Mouse (Mus musculus): Measurements from ENCODE around the gene Chrna9. TPM values are rescaled to one million over a fixed set of nuclear protein-coding genes. Genes with fewer than 3 reads are reported as not detected.

Gene Chrna9
- total RNA-seq, 2 experiments from 2014 or later, result not detected

DNA sequence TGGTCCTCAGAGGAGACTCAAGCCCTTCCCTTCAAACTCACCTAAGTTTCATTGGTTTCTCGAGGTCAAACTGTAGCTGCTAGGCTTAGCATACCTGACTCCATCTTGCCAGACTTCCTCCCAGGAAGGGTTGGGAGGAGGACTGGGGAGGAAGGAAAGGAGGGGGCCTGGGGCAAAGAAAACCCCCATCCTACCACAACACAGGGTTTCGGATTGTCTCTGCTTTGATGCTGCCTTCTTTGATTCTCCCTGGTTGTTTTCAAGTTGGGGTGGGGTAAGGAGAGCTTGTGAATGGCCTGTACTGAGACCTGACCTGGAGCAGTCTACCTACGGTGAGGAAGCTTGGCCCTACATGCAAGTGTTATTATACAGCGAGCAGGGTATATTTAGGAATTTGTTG, 30.2 kb upstream of the Chrna9 start:
- TF ChIP-seq CTCF (conservative IDR thresholded peaks at IDR 0.05), result no peak
- Histone ChIP-seq H3K27ac (no peak overlapping the region), H3K4me3 (no peak overlapping the region)
- DNase-seq (ENCODE audit: low spot score in 2 of 2), result no peak

DNA sequence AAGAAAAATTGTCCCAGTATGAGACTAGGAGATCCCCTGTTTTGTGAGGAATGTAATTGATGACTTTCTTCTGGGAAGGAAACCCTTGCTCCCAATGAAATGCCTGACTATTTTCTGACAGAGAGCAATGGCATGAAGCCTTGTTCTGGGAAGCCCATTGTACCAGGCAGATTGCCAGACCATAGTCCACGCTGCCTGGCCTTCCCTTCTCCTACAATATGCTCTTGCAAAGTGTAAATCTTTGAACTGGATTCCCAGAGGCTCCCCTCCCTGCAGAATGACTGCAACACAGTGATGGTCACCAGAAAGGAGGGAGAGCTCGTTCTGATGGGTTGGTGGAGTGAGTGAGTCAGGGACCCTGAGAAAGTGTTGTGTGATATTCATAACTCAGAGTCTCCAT, 26.0 kb upstream of the Chrna9 start:
- Histone ChIP-seq H3K4me3 (no peak overlapping the region), H3K27ac (no peak overlapping the region)
- DNase-seq (ENCODE audit: low spot score in 2 of 2), result no peak
- no peak for TF ChIP-seq CTCF (conservative IDR thresholded peaks at IDR 0.05)

DNA sequence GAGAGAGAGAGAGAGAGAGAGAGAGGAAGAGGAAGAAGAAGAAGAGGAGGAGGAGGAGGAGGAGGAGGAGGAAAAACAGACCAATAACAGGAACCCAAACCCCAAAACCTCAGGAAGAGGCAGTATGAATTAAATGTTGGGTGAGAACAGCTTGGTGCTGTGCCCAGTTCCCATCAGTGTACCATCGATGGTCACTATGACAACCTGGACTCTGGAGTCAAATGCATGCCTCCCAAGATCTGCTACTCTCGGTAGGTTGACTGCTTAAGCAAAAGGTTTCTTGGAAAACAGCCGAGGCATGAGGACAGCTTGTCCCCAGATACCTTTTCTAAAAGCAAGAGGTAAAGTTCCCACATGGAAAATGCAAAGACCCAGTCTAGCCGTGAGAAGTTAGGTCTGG, 25.4 kb upstream of the Chrna9 start:
- no peak overlapping the region for H3K4me3 ChIP-seq

DNA sequence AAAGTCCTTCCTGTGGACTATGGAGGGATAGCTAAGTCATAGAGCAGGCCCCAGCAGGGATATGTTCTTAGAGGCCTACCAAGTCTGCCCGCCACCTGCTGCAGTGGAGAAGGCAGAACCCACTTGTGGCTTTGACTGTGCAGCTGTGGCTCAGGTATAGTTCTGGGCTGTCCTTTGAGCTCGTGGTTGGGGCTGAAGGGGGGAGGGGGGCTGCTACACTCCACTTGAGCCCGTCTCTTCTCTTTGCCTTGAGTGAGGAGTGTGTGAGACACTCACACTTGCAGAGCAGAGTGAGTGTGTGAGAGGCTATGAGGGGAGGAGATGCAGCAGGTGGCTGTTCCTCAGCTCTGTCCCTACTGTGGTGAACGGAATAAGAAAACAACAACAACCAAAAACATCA, 24.3 kb upstream of the Chrna9 start:
- no peak for DNase-seq (ENCODE audit: low spot score in 2 of 2)
- Histone ChIP-seq H3K27ac (no peak overlapping the region), H3K4me3 (no peak overlapping the region)
- TF ChIP-seq CTCF (conservative IDR thresholded peaks at IDR 0.05), result no peak

More for the DNA sequence above, 25.4 kb upstream of the Chrna9 start:
- no peak overlapping the region for H3K27ac ChIP-seq
- peak in 1 of 2 experiments; percentile 13 for DNase-seq (ENCODE audit: low spot score in 2 of 2)
- TF ChIP-seq CTCF (conservative IDR thresholded peaks at IDR 0.05), result no peak

DNA sequence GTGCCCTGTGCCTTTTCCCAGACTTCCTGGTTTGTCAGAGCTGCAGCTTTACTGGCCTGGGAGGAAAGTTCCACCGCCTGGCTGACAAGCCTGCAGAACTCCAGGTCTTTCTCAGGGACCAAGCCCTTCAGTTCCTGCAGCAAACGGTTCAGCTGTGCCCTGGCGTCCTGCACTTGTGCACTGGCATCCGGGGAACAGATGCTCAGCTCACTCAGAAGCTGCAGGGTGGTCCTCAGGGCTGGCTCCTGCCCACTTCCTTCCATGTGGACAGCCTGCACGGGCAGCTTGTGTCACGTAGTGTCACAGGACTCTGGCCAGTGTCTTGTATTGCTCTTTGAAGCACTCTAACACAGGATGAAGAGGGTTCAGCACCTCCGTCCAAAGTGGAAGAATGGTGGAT, 23.0 kb upstream of the Chrna9 start:
- no peak for DNase-seq (ENCODE audit: low spot score in 2 of 2)
- H3K4me3 ChIP-seq, result no peak overlapping the region
- no peak overlapping the region for H3K27ac ChIP-seq
- no peak for TF ChIP-seq CTCF (conservative IDR thresholded peaks at IDR 0.05)

DNA sequence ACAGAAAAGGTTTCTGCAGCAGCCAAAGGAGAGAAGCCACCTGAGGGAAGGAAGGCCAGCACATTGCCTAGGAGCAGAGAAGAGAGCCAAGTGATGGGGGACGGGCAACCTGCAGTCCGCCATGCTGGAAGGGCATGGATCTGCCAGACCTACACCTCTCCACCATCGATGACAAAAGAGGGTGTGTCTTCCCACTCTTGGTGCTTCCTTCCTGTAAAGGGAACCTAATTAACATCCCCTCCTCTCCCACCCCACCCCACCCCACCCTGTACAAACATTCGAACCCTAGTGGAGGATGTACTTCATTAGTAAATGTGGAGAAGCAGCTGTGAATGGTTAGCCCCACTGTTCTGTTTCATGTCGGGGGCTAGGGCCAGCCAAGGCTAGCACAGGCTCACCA, 22.5 kb upstream of the Chrna9 start:
- DNase-seq (ENCODE audit: low spot score in 2 of 2), result no peak
- no peak overlapping the region for H3K4me3 ChIP-seq
- no peak overlapping the region for H3K27ac ChIP-seq
- no peak for TF ChIP-seq CTCF (conservative IDR thresholded peaks at IDR 0.05)

DNA sequence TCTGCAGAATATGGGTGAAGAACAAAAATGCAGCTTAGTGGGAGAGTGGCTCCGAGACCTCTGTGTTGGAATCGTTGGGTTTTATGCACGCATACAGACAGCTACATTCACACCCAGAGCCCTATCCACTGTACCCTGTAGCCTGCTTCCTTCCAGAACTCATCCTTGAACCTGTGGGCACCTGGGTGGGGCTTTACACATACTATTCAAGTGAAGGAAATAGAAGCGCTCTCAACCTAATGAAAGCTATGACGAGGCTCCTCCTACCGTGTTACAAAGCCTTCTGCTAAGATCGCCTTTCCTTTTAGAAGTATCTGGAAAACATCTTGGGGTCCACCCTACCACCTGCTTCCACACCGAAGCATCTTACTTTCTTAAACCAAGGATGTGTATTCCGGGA, 21.6 kb upstream of the Chrna9 start:
- no peak for DNase-seq (ENCODE audit: low spot score in 2 of 2)
- Histone ChIP-seq H3K27ac (no peak overlapping the region), H3K4me3 (no peak overlapping the region)
- TF ChIP-seq CTCF (conservative IDR thresholded peaks at IDR 0.05), result no peak

DNA sequence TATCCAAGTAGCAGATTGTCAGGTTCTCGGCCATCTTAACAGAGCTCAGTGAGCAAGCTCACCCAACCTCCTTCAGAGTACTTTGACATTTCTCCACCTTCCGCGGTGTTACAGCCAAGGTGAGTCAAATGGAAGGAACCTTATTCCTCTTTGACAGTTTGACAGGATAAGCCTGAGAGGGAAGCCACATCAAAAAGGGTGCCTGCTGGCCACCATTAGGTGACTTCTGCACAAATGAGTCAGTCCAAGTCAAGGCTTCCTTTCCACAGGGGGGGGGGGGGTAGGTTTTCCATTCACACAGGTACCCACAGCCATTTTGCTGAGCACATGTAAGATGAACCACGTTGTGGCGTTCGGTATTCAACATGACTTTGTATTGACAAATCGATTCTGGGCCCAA, 20.4 kb upstream of the Chrna9 start:
- TF ChIP-seq CTCF (conservative IDR thresholded peaks at IDR 0.05), result no peak
- Histone ChIP-seq H3K27ac (no peak overlapping the region), H3K4me3 (no peak overlapping the region)
- no peak for DNase-seq (ENCODE audit: low spot score in 2 of 2)

DNA sequence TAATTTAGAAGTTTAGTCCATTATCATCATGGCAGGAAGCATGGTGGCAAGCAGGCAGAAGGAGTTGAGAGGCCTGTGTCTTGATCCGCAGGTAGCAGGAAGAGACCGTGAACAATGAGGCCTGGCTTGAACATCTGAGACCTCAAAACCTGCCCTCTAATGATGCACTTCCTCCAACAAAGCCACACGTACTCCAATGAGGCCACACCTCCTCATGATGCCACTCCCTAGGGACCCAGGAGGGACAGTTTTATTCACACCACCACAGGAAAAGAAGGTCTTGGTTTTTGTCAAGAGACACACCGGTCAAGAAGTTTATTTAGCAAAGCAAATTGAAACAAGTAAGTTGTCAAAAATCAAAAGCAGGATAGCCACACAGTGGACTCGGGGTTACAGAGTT, 17.8 kb upstream of the Chrna9 start:
- no peak overlapping the region for H3K4me3 ChIP-seq
- no peak for DNase-seq (ENCODE audit: low spot score in 2 of 2)
- no peak for TF ChIP-seq CTCF (conservative IDR thresholded peaks at IDR 0.05)
- no peak overlapping the region for H3K27ac ChIP-seq

DNA sequence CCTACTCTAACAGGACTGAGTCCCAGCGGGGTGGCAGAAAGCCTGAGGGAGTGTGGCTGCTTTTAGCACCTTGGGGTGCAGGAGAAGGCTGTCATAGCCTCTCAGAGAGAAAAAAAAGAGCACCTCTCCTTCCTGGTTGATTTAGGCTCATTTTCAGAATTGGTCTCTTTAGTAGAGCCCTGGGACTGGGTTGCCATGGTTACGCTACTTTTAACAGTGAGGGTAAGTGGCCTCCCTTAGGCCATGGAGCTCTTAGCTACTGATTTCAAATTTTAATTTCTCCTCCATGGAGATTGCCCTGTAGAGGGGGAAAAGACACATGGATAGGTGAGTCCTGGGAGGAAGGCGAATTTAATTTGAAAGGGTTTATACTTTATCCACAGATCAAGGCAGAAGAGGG, 16.1 kb upstream of the Chrna9 start:
- TF ChIP-seq CTCF (conservative IDR thresholded peaks at IDR 0.05), result no peak
- no peak overlapping the region for H3K27ac ChIP-seq
- DNase-seq (ENCODE audit: low spot score in 2 of 2), result no peak
- no peak overlapping the region for H3K4me3 ChIP-seq

DNA sequence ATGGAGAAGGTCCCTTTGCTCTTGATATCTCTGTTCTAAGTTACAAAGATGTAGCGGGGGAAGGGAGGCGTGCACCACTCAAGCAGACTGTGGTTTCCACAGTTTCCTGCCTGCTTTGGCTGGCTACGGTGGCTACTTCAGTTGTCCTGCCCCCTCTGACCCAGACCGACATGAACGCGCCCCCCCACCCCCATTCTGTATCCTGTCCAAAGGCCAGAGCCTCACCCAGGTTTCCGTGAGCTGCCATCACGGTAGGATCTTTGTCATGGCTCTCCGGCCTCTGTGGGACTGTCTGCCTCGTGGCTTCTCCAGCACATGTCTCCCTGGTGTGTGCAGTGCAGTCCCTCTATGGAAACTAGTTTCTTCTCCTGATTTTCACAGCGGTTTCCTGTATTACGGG, 15.4 kb upstream of the Chrna9 start:
- Histone ChIP-seq H3K4me3 (no peak overlapping the region), H3K27ac (no peak overlapping the region)
- no peak for TF ChIP-seq CTCF (conservative IDR thresholded peaks at IDR 0.05)
- no peak for DNase-seq (ENCODE audit: low spot score in 2 of 2)

DNA sequence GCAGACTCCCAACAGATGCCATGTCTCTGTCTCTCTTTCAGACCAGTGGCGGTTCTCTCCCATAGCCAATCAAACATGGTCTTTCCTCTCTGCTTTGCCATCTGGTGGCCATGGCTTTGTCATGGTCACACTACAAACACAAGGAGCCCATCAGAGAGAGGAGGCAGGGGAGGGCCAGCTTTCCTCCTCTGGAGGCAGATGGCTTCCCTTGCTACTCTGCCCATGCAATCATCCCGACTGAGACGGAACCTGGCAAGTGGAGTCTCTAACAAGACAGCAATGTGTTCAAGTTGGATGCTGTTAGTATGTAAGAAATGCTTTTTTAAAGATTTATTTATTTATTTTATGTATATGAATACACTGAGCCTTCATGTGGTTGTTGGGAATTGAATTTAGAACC, 14.8 kb upstream of the Chrna9 start:
- no peak for TF ChIP-seq CTCF (conservative IDR thresholded peaks at IDR 0.05)
- no peak for DNase-seq (ENCODE audit: low spot score in 2 of 2)
- no peak overlapping the region for H3K4me3 ChIP-seq
- H3K27ac ChIP-seq, result no peak overlapping the region

DNA sequence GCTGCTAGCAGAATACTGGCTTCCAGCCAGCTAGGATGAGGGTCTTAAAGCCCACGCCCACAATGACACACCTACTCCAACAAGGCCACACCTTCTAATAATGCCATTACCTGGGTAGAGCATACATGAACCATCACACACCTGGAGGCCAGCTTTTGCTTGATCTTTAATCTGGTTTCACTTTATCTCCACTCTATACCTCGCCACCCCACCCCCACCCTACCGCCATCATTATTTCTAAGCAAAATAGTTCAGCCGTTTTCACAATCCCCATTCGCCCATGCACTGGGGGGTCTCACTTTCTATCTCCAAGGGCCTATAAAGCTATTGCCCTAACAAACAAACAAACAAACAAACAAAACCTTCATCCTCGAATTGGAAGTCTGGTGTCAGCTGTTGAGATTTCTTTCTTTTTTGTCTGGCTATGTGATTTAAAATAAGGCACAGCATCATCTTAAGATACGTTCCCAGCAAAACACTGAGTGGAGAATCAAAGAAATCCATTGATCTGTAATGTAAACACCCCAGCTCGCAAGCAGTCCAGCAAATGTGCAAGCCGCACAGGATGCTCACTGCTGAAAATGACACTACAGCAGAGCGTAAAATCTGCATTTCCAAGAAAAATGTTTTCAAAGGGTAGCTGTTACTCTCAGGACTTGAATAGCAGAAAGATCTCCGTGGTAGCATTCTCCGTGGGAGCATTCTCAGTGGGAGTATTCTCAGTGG, 13.9 kb upstream of the Chrna9 start:
- Histone ChIP-seq H3K4me3 (no peak overlapping the region), H3K27ac (no peak overlapping the region)
- TF ChIP-seq CTCF (conservative IDR thresholded peaks at IDR 0.05), result no peak
- no peak for DNase-seq (ENCODE audit: low spot score in 2 of 2)

DNA sequence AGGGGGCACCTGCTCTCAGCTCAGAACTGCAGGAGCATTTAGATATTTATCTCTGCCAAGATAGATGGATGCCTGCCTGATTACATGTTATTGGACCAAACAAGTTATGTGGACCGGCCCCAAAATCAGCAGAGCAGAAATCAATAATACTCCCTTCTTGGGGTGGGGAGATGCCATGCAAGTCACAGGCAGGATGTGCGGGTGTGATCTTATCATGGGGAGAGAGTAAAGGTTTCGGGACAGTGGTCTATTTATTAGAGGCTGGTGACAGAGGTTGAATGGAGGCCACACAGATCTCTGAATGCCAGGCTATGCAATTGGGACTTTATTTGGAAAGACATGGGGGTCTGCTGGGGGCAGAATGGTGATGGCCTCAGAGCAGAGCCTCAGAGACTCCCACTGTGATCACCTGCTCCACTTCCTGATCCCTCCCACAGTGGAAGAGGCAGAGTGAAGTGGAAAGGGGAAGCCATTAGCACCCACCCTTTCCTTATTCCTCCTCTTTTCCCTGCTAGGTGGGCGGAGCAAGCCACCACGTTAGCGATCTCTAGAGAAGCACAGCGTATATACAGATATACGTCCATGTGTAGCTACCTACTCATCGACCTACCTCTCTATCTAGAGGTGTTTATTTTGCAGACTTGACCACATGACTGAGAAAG, 13.1 kb upstream of the Chrna9 start:
- no peak for TF ChIP-seq CTCF (conservative IDR thresholded peaks at IDR 0.05)
- Histone ChIP-seq H3K27ac (no peak overlapping the region), H3K4me3 (no peak overlapping the region)
- DNase-seq (ENCODE audit: low spot score in 2 of 2), result no peak
